Mouse (Mus musculus): Measurements from ENCODE around the gene Nagk.
"Not testable (repeated sequence)": the region's sequence is repeated elsewhere in the genome, so short reads cannot be mapped to it uniquely, and the experiment has no call there.

Gene Nagk

DNA sequence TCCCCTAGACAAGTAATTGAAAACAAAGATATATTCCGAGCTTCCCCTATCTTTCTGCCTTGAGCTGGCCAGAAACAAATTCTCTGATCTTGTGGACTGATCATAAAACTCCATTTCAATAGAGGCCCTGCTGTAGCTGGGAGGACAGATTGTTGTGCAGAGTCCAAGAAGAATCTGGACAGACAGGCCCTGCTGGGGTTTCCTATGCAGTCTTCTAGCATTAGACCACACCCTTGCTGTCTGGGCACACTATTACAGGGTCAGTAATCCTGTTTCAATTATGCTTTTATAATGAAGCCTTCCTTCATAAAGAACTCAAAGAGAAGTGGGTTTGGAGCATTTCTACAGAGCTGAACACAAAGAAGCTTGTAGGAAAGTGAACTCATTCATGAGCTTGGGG is 24.2 kb downstream of the Nagk start:
- no peak for DNase-seq

DNA sequence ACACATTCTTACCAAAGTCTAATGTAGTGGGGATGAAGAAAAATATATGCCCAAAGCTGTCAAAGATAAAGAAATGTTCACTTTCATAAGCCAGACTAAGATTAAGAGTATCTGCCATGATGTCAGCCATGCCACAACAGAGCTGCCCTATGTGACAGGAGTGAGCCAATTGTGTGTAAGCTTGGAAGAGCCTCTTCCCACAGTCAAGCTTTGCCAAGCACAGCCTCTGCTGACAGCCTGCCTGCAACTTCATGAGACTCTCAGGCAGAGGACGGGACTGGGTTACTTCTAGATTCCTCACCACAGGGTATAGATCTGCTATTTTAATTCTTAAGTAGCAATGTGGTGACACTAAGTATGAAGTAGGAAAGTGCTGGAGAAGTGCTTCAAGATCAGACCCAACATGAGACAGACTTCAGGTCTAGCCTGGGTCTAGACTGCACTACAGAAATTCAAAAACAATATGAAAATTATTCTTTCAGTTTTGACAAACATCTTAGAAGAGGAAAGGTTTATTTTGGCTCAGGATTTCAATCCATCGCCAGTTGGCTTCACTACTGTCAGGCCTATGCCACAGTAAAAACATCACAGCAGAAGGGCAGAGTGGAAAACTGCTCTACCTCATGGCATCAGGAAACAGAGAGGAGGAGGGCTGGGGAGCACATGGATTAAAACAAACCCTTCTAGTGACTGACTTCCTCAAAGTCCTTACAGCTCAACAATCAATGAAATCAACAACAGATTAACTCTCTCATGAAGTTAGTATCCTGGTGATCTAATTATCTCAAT is 26.1 kb downstream of the Nagk start:
- no peak for DNase-seq

DNA sequence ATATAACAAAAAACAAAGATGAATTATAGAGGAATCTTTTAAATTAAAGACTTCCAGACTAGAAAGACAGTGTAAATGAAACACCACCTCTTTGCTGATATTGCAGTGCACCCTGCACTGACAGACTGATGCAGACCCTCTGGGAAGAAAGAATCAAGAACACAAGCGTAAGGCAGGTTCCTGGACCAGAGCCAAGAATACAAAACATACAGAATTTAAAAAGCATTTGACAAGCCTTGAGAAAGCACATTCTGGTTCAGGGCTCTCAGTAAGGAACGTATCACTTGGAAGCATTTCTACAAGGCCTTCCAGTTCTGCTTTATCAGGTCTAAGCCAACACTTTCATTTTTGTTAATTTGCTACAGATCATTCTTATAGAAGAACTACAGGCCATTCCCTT is 27.1 kb downstream of the Nagk start:
- no peak for DNase-seq

DNA sequence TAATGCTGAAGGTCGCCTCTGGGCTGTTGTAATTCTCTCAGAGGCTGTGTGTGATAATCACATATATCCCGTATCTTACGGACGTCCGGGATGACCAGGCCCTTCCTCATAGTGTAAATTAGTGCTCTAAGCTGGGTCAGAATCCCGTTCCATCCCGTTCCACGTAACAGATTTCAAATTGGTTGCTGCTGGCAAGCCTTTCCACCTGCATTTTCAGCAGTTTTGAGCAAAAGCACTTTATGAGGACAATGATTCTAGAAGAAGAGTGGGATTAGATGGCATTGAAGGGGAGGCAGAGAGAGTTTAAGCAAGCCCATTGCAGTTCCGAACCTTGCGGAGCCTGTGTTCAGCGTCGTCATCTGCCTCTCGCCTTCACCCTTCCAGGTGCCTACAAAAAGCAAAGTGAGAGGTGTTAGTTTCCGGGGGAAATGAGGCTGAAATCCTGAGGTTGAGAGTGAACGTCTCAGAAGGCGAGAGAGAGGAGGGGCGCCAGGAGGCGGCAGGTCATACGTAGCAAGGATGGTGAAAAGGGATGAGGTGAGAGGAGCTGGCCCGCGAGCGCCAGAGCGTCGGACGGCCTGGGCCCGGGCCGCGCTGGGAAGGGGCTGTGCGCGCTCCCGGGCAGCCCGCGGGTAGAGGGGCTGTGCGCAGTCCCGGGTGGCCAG is 36.3 kb downstream of the Nagk start:
- no peak for DNase-seq

DNA sequence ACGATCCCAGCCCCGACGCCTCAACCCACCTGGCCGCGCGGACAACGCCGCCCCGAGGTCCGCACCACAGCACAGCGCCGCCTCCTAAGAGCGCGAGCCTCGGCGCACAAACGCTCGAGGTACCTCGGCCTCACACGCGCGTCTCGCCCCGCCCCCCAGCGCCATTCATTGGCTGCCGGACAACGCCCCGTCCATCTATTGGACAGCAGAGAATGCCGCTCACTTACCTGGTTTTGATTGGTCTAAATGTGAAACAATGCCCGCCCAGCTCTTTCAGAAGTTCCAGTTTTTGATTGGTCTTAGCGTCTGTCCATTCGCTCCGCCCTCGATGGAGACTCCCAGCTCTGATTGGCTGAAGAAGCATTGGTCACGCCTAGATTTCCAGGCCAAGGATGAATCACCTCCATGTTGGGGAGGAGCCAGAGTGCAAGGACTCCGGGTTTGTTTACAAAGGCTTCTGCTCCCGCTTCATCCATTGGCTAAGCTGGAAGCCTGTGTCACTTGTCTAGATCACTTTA is 36.9 kb downstream of the Nagk start, which contains the start of gene Paip2b:
Paip2b (minus strand) TSS at position 136 of the 518 bp plus-strand sequence.
- peak; percentile 99 for DNase-seq

DNA sequence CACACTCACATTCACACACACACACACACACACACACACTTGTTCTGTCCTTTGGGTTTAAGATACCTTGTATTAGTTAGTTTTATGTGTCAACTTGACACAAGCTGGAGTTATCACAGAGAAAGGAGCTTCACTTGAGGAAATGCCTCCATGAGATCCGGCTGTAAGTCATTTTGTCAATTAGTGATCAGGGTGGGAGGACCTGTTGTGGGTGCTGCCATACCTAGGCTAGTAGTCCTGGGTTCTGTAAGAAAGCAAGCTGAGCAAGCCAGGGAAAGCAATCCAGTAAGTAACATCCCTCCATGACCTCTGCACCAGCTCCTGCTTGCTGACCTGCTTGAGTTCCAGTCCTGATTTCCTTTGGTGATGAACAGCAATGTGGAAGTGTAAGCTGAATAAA is 37.6 kb downstream of the Nagk start:
- not testable (repeated sequence) for DNase-seq

DNA sequence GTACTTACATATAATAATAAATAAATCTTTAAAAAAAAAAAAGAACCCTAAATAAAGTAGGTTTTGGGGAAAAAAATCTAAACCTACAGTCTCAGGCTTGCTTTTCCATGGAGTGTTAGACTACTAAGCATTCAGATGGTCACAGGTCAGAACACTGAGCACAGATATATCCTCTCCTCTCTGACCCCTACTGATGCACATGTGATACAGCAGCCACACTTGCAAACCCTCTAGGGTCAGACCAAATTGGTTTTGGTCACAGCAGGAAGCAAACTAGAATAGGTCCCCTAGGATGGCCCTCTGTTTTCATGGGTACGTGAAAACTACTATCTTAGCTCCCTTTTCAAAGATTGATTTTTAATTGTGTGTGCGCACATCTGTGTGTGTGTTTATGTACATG is 42.0 kb downstream of the Nagk start:
- no peak for DNase-seq

DNA sequence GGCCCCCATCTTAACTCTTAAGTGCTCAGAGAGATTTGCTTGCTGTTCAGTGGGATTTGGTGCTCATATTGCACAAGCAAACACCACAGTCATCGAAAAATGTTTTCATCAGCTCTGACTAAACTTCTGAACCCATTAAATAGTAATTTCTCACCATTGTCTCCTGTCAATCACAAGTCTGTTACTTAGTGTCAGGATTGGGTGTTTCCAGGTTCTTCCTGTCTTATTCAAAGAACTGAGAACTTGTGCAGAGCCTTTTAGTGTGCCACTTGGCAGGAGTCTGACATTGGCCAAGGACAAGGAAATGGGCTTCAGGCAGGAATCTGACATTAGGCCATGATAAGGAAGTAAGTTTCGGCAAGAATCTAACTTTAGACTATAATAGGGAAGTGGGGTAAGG is 43.3 kb downstream of the Nagk start:
- no peak for DNase-seq

DNA sequence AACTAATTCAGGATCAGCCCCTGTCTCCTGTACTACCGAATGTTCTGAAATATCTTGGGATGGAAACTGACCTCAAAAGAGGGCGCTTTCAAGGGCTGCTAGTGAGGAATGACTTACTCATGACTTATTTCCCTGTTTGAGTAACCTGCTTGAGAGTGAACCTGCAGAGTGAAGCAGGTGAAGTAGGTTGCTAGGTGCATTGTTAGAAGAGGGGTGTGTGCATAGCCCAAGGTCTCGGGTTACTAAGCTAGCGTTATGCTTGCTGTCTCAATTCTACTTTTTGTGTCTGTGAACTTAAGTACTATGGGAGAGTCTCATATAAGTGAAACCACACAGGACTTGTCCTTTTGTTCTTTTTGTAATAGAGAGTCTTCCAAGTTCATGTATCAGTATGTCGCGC is 45.3 kb downstream of the Nagk start:
- DNase-seq = no peak

DNA sequence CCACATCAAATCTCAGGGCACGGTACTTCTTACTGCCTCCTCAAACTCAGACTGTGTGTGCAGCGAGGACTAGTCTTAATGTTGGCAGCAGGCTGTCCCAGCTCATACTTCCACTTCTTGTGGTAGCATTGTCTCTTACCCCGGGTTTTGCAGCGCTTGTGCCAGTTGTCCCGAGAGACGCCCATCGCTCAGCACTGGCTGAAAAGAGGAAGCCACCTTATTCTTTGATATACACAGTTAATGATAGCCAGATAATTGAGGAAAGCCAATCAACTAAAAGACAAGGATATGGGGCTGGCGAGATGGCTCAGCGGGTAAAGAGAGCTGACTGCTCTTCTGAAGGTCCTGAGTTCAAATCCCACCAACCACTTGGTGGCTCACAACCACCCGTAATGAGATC is 50.1 kb downstream of the Nagk start:
- DNase-seq = no peak

DNA sequence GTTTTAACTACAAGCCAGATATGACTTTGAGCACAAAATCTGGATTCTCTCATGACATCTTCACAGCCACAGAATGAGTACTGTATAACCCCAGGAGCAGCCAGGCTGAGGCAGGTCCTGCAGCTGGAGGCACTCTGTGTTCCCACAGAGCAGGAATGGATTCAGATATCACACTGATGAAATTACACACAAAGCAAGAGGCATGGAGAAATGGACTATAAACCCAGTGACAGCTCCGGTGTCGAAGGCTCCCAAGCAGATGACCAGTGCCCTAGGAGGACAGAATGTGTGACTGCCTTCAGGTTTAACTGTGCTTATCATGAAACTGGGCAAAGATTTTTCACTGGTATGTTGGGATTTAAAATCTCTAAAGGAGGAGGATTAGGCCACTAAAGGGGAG is 51.4 kb downstream of the Nagk start:
- no peak for DNase-seq

DNA sequence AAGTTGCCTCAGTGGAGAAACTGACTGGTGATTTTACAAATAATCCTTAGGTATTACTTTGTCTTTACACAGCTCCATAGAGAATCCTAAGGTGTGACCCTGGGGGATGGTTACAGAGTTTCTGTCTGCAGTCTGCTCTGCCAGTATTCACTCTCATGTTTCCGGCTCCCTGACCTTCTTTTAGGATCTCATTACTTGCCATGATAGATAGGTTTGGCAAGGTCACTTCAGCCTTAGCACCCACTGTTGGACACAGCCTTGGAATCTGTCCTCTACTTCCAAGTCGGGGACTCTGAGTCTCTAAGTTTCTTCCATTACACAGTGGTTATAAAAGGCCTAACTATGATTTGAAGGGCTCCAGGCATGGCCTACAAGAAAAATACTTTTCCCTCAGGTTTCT is 54.7 kb downstream of the Nagk start:
- no peak for DNase-seq

All from kidney, postnatal 4 days (tissue).